Mouse (Mus musculus) hindbrain, embryonic 13.5 days (tissue): ENCODE measurements around the gene Pigg. TPM values are rescaled to one million over a fixed set of nuclear protein-coding genes. Genes with fewer than 3 reads are reported as not detected.

Experiments used
- ATAC-seq: fragments of 200-750 bp; cut with Nextera tagmentation; 2 replicates; pipeline ENCODE4 v1.8.0; 2017; ENCODE audit warnings: moderate TSS enrichment; ENCODE audit not compliant: low FRiP score
- H3K27ac ChIP-seq: fragments of 300-500 bp; sonication (generic); 2 replicates; pipeline ENCODE4 v1.5.1; 2015; ENCODE audit warnings: inconsistent platforms, mild to moderate bottlenecking, moderate library complexity
- H3K27me3 ChIP-seq: fragments of 300-500 bp; sonication (generic); 2 replicates; pipeline ENCODE4 v1.6.1; 2015; ENCODE audit warnings: mild to moderate bottlenecking, inconsistent platforms
- H3K36me3 ChIP-seq: fragments of 300-500 bp; sonication (generic); 2 replicates; pipeline ENCODE4 v1.6.1; 2015; ENCODE audit warnings: mild to moderate bottlenecking, inconsistent platforms
- H3K4me1 ChIP-seq: fragments of 300-500 bp; sonication (generic); replicated peaks from 2 replicates; pipeline ENCODE4 v1.6.1; 2015; ENCODE audit warnings: inconsistent platforms
- H3K4me2 ChIP-seq: fragments of 300-500 bp; sonication (generic); 2 replicates; pipeline ENCODE4 v1.6.1; 2015; ENCODE audit warnings: inconsistent platforms, mild to moderate bottlenecking, moderate library complexity
- H3K4me3 ChIP-seq: fragments of 300-500 bp; sonication (generic); 2 replicates; pipeline ENCODE4 v1.5.1; 2015; ENCODE audit warnings: mild to moderate bottlenecking, inconsistent platforms
- H3K9ac ChIP-seq: fragments of 300-500 bp; sonication (generic); 2 replicates; pipeline ENCODE4 v1.6.1; 2015; ENCODE audit warnings: mild to moderate bottlenecking, inconsistent platforms
- H3K9me3 ChIP-seq: fragments of 300-500 bp; sonication (generic); 2 replicates; pipeline ENCODE4 v1.6.1; 2016; ENCODE audit warnings: inconsistent platforms
- whole genome bisulfite sequencing: fragments of 180-500 bp; shearing (Covaris S2); methylation state at CpG from one replicate; pipeline ENCODE4 v1.1.7; 2015; 5-methylcytosine and 5-hydroxymethylcytosine counted together
- polyA plus RNA-seq: library from polyadenylated mRNA; unstranded; fragments of >200 nt; fragmentation: Nextera tagmentation; extraction: Ambion mirVana; gene quantifications from 2 replicates; pipeline ENCODE4 v1.2.1, GENCODE M21; 2015

Pigg gene
- polyA plus RNA-seq, 1 experiment from 2014 or later, result 5.4 TPM

GRCm38 (mm10) chr5:108313065-108313860 lies 854 bp downstream of the Pigg start:
- Histone ChIP-seq H3K9ac (peak overlapping the region; percentile 88), H3K27ac (peak overlapping the region; percentile 89; the same call in 1 of the 2 replicates), H3K27me3 (no peaks in the 10 kb centered on the region), H3K9me3 (no peaks in the 10 kb centered on the region), H3K4me3 (peak overlapping the region; percentile 73), H3K4me1 (peaks cover 11% of the 10 kb centered on the region), H3K4me2 (peak overlapping the region; percentile 82), H3K36me3 (peaks cover 13% of the 10 kb centered on the region; the same call in 1 of the 2 replicates)
- 5% methylated on average over 16 of the region's 16 CpGs for WGBS
- no peak for ATAC-seq

- ATAC-seq, result no peak
These were observed 18.6 kb downstream of the Pigg start for GRCm38 (mm10) chr5:108331051-108331450.

GRCm38 (mm10) chr5:108337385-108337784 lies 25.0 kb downstream of the Pigg start:
- WGBS, result 88% methylated on average over 4 of the region's 4 CpGs
- no peak overlapping the region for H3K4me2 ChIP-seq

More at GRCm38 (mm10) chr5:108331051-108331450, 18.6 kb downstream of the Pigg start:
- no peaks in the 10 kb centered on the region for H3K27me3 ChIP-seq
- peaks cover 67% of the 10 kb centered on the region for H3K36me3 ChIP-seq
- H3K4me3 ChIP-seq, result no peak overlapping the region
- H3K4me1 ChIP-seq, result no peaks in the 10 kb centered on the region
- 87% methylated on average over 1 of the region's 1 CpGs for WGBS
- no peaks in the 10 kb centered on the region for H3K9me3 ChIP-seq
- no peak overlapping the region; the same call in 1 of the 2 replicates for H3K9ac ChIP-seq
- H3K27ac ChIP-seq, result no peak overlapping the region
- H3K4me2 ChIP-seq, result no peak overlapping the region

GRCm38 (mm10) chr5:108338049-108338448 lies 25.6 kb downstream of the Pigg start:
- no peak overlapping the region for H3K4me2 ChIP-seq
- H3K9ac ChIP-seq, result no peak overlapping the region
- no peak overlapping the region for H3K4me3 ChIP-seq
- 94% methylated on average over 3 of the region's 3 CpGs for WGBS
- no peak overlapping the region for H3K27ac ChIP-seq
- no peaks in the 10 kb centered on the region for H3K4me1 ChIP-seq
- H3K9me3 ChIP-seq, result no peaks in the 10 kb centered on the region
- no peaks in the 10 kb centered on the region for H3K27me3 ChIP-seq
- peaks cover 66% of the 10 kb centered on the region for H3K36me3 ChIP-seq
- no peak for ATAC-seq

More at GRCm38 (mm10) chr5:108337385-108337784, 25.0 kb downstream of the Pigg start:
- no peaks in the 10 kb centered on the region for H3K27me3 ChIP-seq
- ATAC-seq, result no peak
- no peak overlapping the region for H3K9ac ChIP-seq
- H3K36me3 ChIP-seq, result peaks cover 69% of the 10 kb centered on the region
- no peaks in the 10 kb centered on the region for H3K9me3 ChIP-seq
- no peaks in the 10 kb centered on the region for H3K4me1 ChIP-seq
- H3K4me3 ChIP-seq, result no peak overlapping the region
- no peak overlapping the region for H3K27ac ChIP-seq

GRCm38 (mm10) chr5:108343680-108344170 lies 31.3 kb downstream of the Pigg start:
- Histone ChIP-seq H3K27me3 (no peaks in the 10 kb centered on the region), H3K9ac (no peak overlapping the region), H3K4me1 (no peaks in the 10 kb centered on the region), H3K9me3 (no peaks in the 10 kb centered on the region), H3K4me2 (no peak overlapping the region), H3K36me3 (peaks cover 66% of the 10 kb centered on the region), H3K4me3 (no peak overlapping the region), H3K27ac (no peak overlapping the region)
- no peak for ATAC-seq
- 93% methylated on average over 4 of the region's 4 CpGs for WGBS

GRCm38 (mm10) chr5:108345313-108346071 lies 33.1 kb downstream of the Pigg start:
- Histone ChIP-seq H3K9me3 (no peaks in the 10 kb centered on the region), H3K36me3 (peaks cover 66% of the 10 kb centered on the region), H3K4me2 (no peak overlapping the region), H3K9ac (no peak overlapping the region), H3K27ac (no peak overlapping the region), H3K4me1 (no peaks in the 10 kb centered on the region), H3K27me3 (no peaks in the 10 kb centered on the region), H3K4me3 (no peak overlapping the region)
- no peak for ATAC-seq
- 87% methylated on average over 10 of the region's 10 CpGs for WGBS

GRCm38 (mm10) chr5:108347843-108348242 lies 35.4 kb downstream of the Pigg start:
- H3K4me1 ChIP-seq, result no peaks in the 10 kb centered on the region
- H3K36me3 ChIP-seq, result peaks cover 64% of the 10 kb centered on the region
- H3K27me3 ChIP-seq, result no peaks in the 10 kb centered on the region
- no peak overlapping the region for H3K27ac ChIP-seq
- H3K4me2 ChIP-seq, result no peak overlapping the region
- WGBS, result 91% methylated on average over 6 of the region's 6 CpGs
- H3K4me3 ChIP-seq, result no peak overlapping the region
- no peak overlapping the region for H3K9ac ChIP-seq
- no peak for ATAC-seq
- no peaks in the 10 kb centered on the region for H3K9me3 ChIP-seq

- ATAC-seq, result no peak
- Histone ChIP-seq H3K9me3 (no peaks in the 10 kb centered on the region), H3K27me3 (no peaks in the 10 kb centered on the region), H3K4me1 (no peaks in the 10 kb centered on the region), H3K4me3 (no peak overlapping the region), H3K27ac (no peak overlapping the region), H3K36me3 (peaks cover 50% of the 10 kb centered on the region), H3K4me2 (no peak overlapping the region), H3K9ac (no peak overlapping the region)
- 95% methylated on average over 9 of the region's 9 CpGs for WGBS
These were observed 37.2 kb downstream of the Pigg start for GRCm38 (mm10) chr5:108349511-108350148.

GRCm38 (mm10) chr5:108354056-108354455 lies 41.6 kb downstream of the Pigg start:
- H3K9me3 ChIP-seq, result no peaks in the 10 kb centered on the region
- H3K4me2 ChIP-seq, result no peak overlapping the region
- WGBS, result 83% methylated on average over 2 of the region's 2 CpGs
- H3K4me3 ChIP-seq, result no peak overlapping the region
- H3K27me3 ChIP-seq, result no peaks in the 10 kb centered on the region
- peaks cover 22% of the 10 kb centered on the region for H3K36me3 ChIP-seq
- no peak for ATAC-seq
- no peak overlapping the region for H3K9ac ChIP-seq
- no peaks in the 10 kb centered on the region for H3K4me1 ChIP-seq
- H3K27ac ChIP-seq, result no peak overlapping the region

GRCm38 (mm10) chr5:108357862-108358261 lies 45.5 kb downstream of the Pigg start:
- peaks cover 6% of the 10 kb centered on the region for H3K27me3 ChIP-seq
- H3K9ac ChIP-seq, result no peak overlapping the region
- H3K4me3 ChIP-seq, result no peak overlapping the region
- no peaks in the 10 kb centered on the region for H3K4me1 ChIP-seq
- ATAC-seq, result no peak
- no peak overlapping the region for H3K27ac ChIP-seq
- H3K4me2 ChIP-seq, result no peak overlapping the region
- no peaks in the 10 kb centered on the region for H3K9me3 ChIP-seq
- H3K36me3 ChIP-seq, result peaks cover 3% of the 10 kb centered on the region; the same call in 1 of the 2 replicates
- WGBS, result 91% methylated on average over 1 of the region's 1 CpGs

- H3K9me3 ChIP-seq, result no peaks in the 10 kb centered on the region
- 87% methylated on average over 9 of the region's 9 CpGs for WGBS
- no peak overlapping the region for H3K4me2 ChIP-seq
- peaks cover 22% of the 10 kb centered on the region for H3K27me3 ChIP-seq
- H3K27ac ChIP-seq, result no peak overlapping the region
- H3K4me3 ChIP-seq, result no peak overlapping the region
- no peaks in the 10 kb centered on the region for H3K4me1 ChIP-seq
- no peak for ATAC-seq
- peaks cover 3% of the 10 kb centered on the region; the same call in 1 of the 2 replicates for H3K36me3 ChIP-seq
- no peak overlapping the region for H3K9ac ChIP-seq
These were observed 47.1 kb downstream of the Pigg start for GRCm38 (mm10) chr5:108359491-108359890.

- H3K36me3 ChIP-seq, result peaks cover 3% of the 10 kb centered on the region; the same call in 1 of the 2 replicates
- peaks cover 29% of the 10 kb centered on the region for H3K27me3 ChIP-seq
- no peak overlapping the region for H3K9ac ChIP-seq
- no peak for ATAC-seq
- H3K27ac ChIP-seq, result no peak overlapping the region
- no peaks in the 10 kb centered on the region for H3K9me3 ChIP-seq
- H3K4me2 ChIP-seq, result no peak overlapping the region
- 89% methylated on average over 4 of the region's 4 CpGs for WGBS
- no peaks in the 10 kb centered on the region for H3K4me1 ChIP-seq
- H3K4me3 ChIP-seq, result no peak overlapping the region
These were observed 47.8 kb downstream of the Pigg start for GRCm38 (mm10) chr5:108360211-108360610.
